Mouse (Mus musculus): ENCODE results near the gene Pbx3. TPM values are rescaled to one million over a fixed set of nuclear protein-coding genes. Genes with fewer than 3 reads are reported as not detected.

Pbx3 gene
- polyA plus RNA-seq, 1 experiment from 2014 or later: 88.0 TPM

- Histone ChIP-seq H3K4me1 (ENCODE audit: control insufficient read depth, insufficient read depth, low read length) (peaks cover 27% of the 10 kb centered on the region), H3K27me3 (ENCODE audit: control insufficient read depth, insufficient read depth, low read length) (no peaks in the 10 kb centered on the region), H3K4me3 (ENCODE audit: low read depth, low read length) (no peak overlapping the region), H3K4me2 (ENCODE audit: low read depth) (no peak overlapping the region), H3K36me3 (ENCODE audit: control insufficient read depth, insufficient read depth, low read length) (no peaks in the 10 kb centered on the region), H3K9me3 (ENCODE audit: control insufficient read depth, low read length) (no peaks in the 10 kb centered on the region), H3K27ac (ENCODE audit: low read depth, low read length) (peak overlapping the region; percentile 20; the same call in 1 of the 2 replicates), H3K9ac (ENCODE audit: low read length) (no peak overlapping the region)
- no peak for ATAC-seq (ENCODE audit: insufficient read depth, low FRiP score, low TSS enrichment)
- 37% methylated on average over 7 of the region's 7 CpGs for WGBS
- peak; percentile 46 for DNase-seq (ENCODE audit: low spot score)
These were observed 17.1 kb downstream of the Pbx3 start for GRCm38 (mm10) chr2:34355801-34356211.

- no peaks in the 10 kb centered on the region for H3K9me3 ChIP-seq (ENCODE audit: control insufficient read depth, low read length)
- ATAC-seq (ENCODE audit: insufficient read depth, low FRiP score, low TSS enrichment): no peak
- no peaks in the 10 kb centered on the region for H3K36me3 ChIP-seq (ENCODE audit: control insufficient read depth, insufficient read depth, low read length)
- no peak overlapping the region for H3K4me2 ChIP-seq (ENCODE audit: low read depth)
- H3K4me3 ChIP-seq (ENCODE audit: low read depth, low read length): no peak overlapping the region
- no peak overlapping the region for H3K9ac ChIP-seq (ENCODE audit: low read length)
- H3K27ac ChIP-seq (ENCODE audit: low read depth, low read length): no peak overlapping the region
- H3K27me3 ChIP-seq (ENCODE audit: control insufficient read depth, insufficient read depth, low read length): no peaks in the 10 kb centered on the region
- peaks cover 7% of the 10 kb centered on the region; the same call in 1 of the 2 replicates for H3K4me1 ChIP-seq (ENCODE audit: control insufficient read depth, insufficient read depth, low read length)
- DNase-seq (ENCODE audit: low spot score): no peak
These were observed 20.9 kb downstream of the Pbx3 start for GRCm38 (mm10) chr2:34352006-34352405.

GRCm38 (mm10) chr2:34347096-34347495 lies 25.8 kb downstream of the Pbx3 start:
- Histone ChIP-seq H3K27ac (ENCODE audit: low read depth, low read length) (no peak overlapping the region), H3K4me3 (ENCODE audit: low read depth, low read length) (no peak overlapping the region), H3K36me3 (ENCODE audit: control insufficient read depth, insufficient read depth, low read length) (no peaks in the 10 kb centered on the region), H3K27me3 (ENCODE audit: control insufficient read depth, insufficient read depth, low read length) (no peaks in the 10 kb centered on the region), H3K9ac (ENCODE audit: low read length) (no peak overlapping the region), H3K4me1 (ENCODE audit: control insufficient read depth, insufficient read depth, low read length) (no peaks in the 10 kb centered on the region), H3K4me2 (ENCODE audit: low read depth) (no peak overlapping the region), H3K9me3 (ENCODE audit: control insufficient read depth, low read length) (no peaks in the 10 kb centered on the region)
- WGBS: 67% methylated on average over 6 of the region's 6 CpGs
- no peak for DNase-seq (ENCODE audit: low spot score)
- ATAC-seq (ENCODE audit: insufficient read depth, low FRiP score, low TSS enrichment): no peak

GRCm38 (mm10) chr2:34298664-34299063 lies 74.3 kb downstream of the Pbx3 start:
- no peak overlapping the region for H3K27ac ChIP-seq (ENCODE audit: low read depth, low read length)
- no peaks in the 10 kb centered on the region for H3K9me3 ChIP-seq (ENCODE audit: control insufficient read depth, low read length)
- no peak overlapping the region for H3K4me2 ChIP-seq (ENCODE audit: low read depth)
- H3K4me1 ChIP-seq (ENCODE audit: control insufficient read depth, insufficient read depth, low read length): no peaks in the 10 kb centered on the region
- no peaks in the 10 kb centered on the region for H3K27me3 ChIP-seq (ENCODE audit: control insufficient read depth, insufficient read depth, low read length)
- DNase-seq (ENCODE audit: low spot score) (no peak), ATAC-seq (ENCODE audit: insufficient read depth, low FRiP score, low TSS enrichment) (no peak)
- H3K9ac ChIP-seq (ENCODE audit: low read length): no peak overlapping the region
- H3K4me3 ChIP-seq (ENCODE audit: low read depth, low read length): no peak overlapping the region
- 84% methylated on average over 1 of the region's 1 CpGs for whole genome bisulfite sequencing
- no peaks in the 10 kb centered on the region for H3K36me3 ChIP-seq (ENCODE audit: control insufficient read depth, insufficient read depth, low read length)

GRCm38 (mm10) chr2:34298202-34298601 lies 74.7 kb downstream of the Pbx3 start:
- no peak overlapping the region for H3K4me3 ChIP-seq (ENCODE audit: low read depth, low read length)
- no peaks in the 10 kb centered on the region for H3K4me1 ChIP-seq (ENCODE audit: control insufficient read depth, insufficient read depth, low read length)
- no peak for ATAC-seq (ENCODE audit: insufficient read depth, low FRiP score, low TSS enrichment)
- WGBS: 97% methylated on average over 3 of the region's 3 CpGs
- no peak overlapping the region for H3K27ac ChIP-seq (ENCODE audit: low read depth, low read length)
- no peak overlapping the region for H3K9ac ChIP-seq (ENCODE audit: low read length)
- no peaks in the 10 kb centered on the region for H3K27me3 ChIP-seq (ENCODE audit: control insufficient read depth, insufficient read depth, low read length)
- no peaks in the 10 kb centered on the region for H3K36me3 ChIP-seq (ENCODE audit: control insufficient read depth, insufficient read depth, low read length)
- H3K9me3 ChIP-seq (ENCODE audit: control insufficient read depth, low read length): no peaks in the 10 kb centered on the region
- no peak overlapping the region for H3K4me2 ChIP-seq (ENCODE audit: low read depth)
- no peak for DNase-seq (ENCODE audit: low spot score)

GRCm38 (mm10) chr2:34289726-34290125 lies 83.2 kb downstream of the Pbx3 start:
- Histone ChIP-seq H3K9me3 (ENCODE audit: control insufficient read depth, low read length) (no peaks in the 10 kb centered on the region), H3K4me2 (ENCODE audit: low read depth) (no peak overlapping the region), H3K36me3 (ENCODE audit: control insufficient read depth, insufficient read depth, low read length) (no peaks in the 10 kb centered on the region), H3K9ac (ENCODE audit: low read length) (no peak overlapping the region), H3K4me1 (ENCODE audit: control insufficient read depth, insufficient read depth, low read length) (peaks cover 11% of the 10 kb centered on the region; the same call in 1 of the 2 replicates), H3K27me3 (ENCODE audit: control insufficient read depth, insufficient read depth, low read length) (no peaks in the 10 kb centered on the region), H3K27ac (ENCODE audit: low read depth, low read length) (no peak overlapping the region), H3K4me3 (ENCODE audit: low read depth, low read length) (no peak overlapping the region)
- 89% methylated on average over 1 of the region's 1 CpGs for WGBS
- ATAC-seq (ENCODE audit: insufficient read depth, low FRiP score, low TSS enrichment) (no peak), DNase-seq (ENCODE audit: low spot score) (no peak)

GRCm38 (mm10) chr2:34284239-34284638 lies 88.7 kb downstream of the Pbx3 start:
- DNase-seq (ENCODE audit: low spot score): no peak
- no peak overlapping the region for H3K4me2 ChIP-seq (ENCODE audit: low read depth)
- no peaks in the 10 kb centered on the region for H3K9me3 ChIP-seq (ENCODE audit: control insufficient read depth, low read length)
- peaks cover 17% of the 10 kb centered on the region; the same call in 1 of the 2 replicates for H3K4me1 ChIP-seq (ENCODE audit: control insufficient read depth, insufficient read depth, low read length)
- H3K27me3 ChIP-seq (ENCODE audit: control insufficient read depth, insufficient read depth, low read length): no peaks in the 10 kb centered on the region
- no peak overlapping the region for H3K9ac ChIP-seq (ENCODE audit: low read length)
- no peaks in the 10 kb centered on the region for H3K36me3 ChIP-seq (ENCODE audit: control insufficient read depth, insufficient read depth, low read length)
- no peak overlapping the region for H3K4me3 ChIP-seq (ENCODE audit: low read depth, low read length)
- ATAC-seq (ENCODE audit: insufficient read depth, low FRiP score, low TSS enrichment): no peak
- 91% methylated on average over 2 of the region's 2 CpGs for WGBS
- no peak overlapping the region for H3K27ac ChIP-seq (ENCODE audit: low read depth, low read length)

- Histone ChIP-seq H3K27me3 (ENCODE audit: control insufficient read depth, insufficient read depth, low read length) (no peaks in the 10 kb centered on the region), H3K36me3 (ENCODE audit: control insufficient read depth, insufficient read depth, low read length) (no peaks in the 10 kb centered on the region), H3K4me3 (ENCODE audit: low read depth, low read length) (no peak overlapping the region), H3K27ac (ENCODE audit: low read depth, low read length) (no peak overlapping the region), H3K4me1 (ENCODE audit: control insufficient read depth, insufficient read depth, low read length) (peaks cover 6% of the 10 kb centered on the region; the same call in 1 of the 2 replicates), H3K9ac (ENCODE audit: low read length) (no peak overlapping the region), H3K4me2 (ENCODE audit: low read depth) (no peak overlapping the region), H3K9me3 (ENCODE audit: control insufficient read depth, low read length) (no peaks in the 10 kb centered on the region)
- ATAC-seq (ENCODE audit: insufficient read depth, low FRiP score, low TSS enrichment) (no peak), DNase-seq (ENCODE audit: low spot score) (no peak)
- 68% methylated on average over 3 of the region's 3 CpGs for WGBS
These were observed 91.9 kb downstream of the Pbx3 start for GRCm38 (mm10) chr2:34280996-34281395.

GRCm38 (mm10) chr2:34279726-34280125 lies 93.2 kb downstream of the Pbx3 start:
- no peak for DNase-seq (ENCODE audit: low spot score)
- Histone ChIP-seq H3K27me3 (ENCODE audit: control insufficient read depth, insufficient read depth, low read length) (no peaks in the 10 kb centered on the region), H3K36me3 (ENCODE audit: control insufficient read depth, insufficient read depth, low read length) (no peaks in the 10 kb centered on the region), H3K4me2 (ENCODE audit: low read depth) (no peak overlapping the region), H3K4me3 (ENCODE audit: low read depth, low read length) (no peak overlapping the region), H3K27ac (ENCODE audit: low read depth, low read length) (peak overlapping the region; percentile 29; the same call in 1 of the 2 replicates), H3K9ac (ENCODE audit: low read length) (no peak overlapping the region), H3K9me3 (ENCODE audit: control insufficient read depth, low read length) (no peaks in the 10 kb centered on the region), H3K4me1 (ENCODE audit: control insufficient read depth, insufficient read depth, low read length) (peaks cover 6% of the 10 kb centered on the region; the same call in 1 of the 2 replicates)
- WGBS: 40% methylated on average over 6 of the region's 6 CpGs
- ATAC-seq (ENCODE audit: insufficient read depth, low FRiP score, low TSS enrichment): no peak
